Mouse (Mus musculus) spleen, adult 2 months (tissue): Measurements from ENCODE around the gene Tmem160. TPM values are rescaled to one million over a fixed set of nuclear protein-coding genes. Genes with fewer than 3 reads are reported as not detected.

Experiments used
- DNase-seq, 2 experiments: peaks; one replicate each; pipeline versions ENCODE4 v3.0.0 to v3.0.0-alpha.2; 2012 to 2021; ENCODE audit warnings: low spot score in 2 of 2, low read depth in 1 of 2
- H3K27ac ChIP-seq: fragments of 200-500 bp; 2 replicates; pipeline ENCODE4 v1.5.1; 2012; ENCODE audit warnings: low read length, inconsistent platforms; ENCODE audit not compliant: insufficient read depth
- H3K27me3 ChIP-seq: fragments of 200-500 bp; 2 replicates; pipeline ENCODE4 v1.6.1; 2012; ENCODE audit warnings: mild to moderate bottlenecking, moderate library complexity, low read length, inconsistent platforms; ENCODE audit not compliant: control insufficient read depth, insufficient read depth
- H3K36me3 ChIP-seq: fragments of 200-500 bp; 2 replicates; pipeline ENCODE4 v1.6.1; 2012; ENCODE audit warnings: mild to moderate bottlenecking, low read length, inconsistent platforms; ENCODE audit not compliant: control insufficient read depth, insufficient read depth
- H3K4me1 ChIP-seq: fragments of 200-500 bp; 2 replicates; pipeline ENCODE4 v1.6.1; 2011; ENCODE audit warnings: inconsistent platforms; ENCODE audit not compliant: control insufficient read depth, insufficient read depth, insufficient read length
- H3K4me3 ChIP-seq: fragments of 200-500 bp; 2 replicates; pipeline ENCODE4 v1.5.1; 2011; ENCODE audit warnings: mild to moderate bottlenecking, inconsistent platforms; ENCODE audit not compliant: insufficient read depth, insufficient read length; ENCODE audit errors: extremely low read depth
- CTCF ChIP-seq: fragments of 200-500 bp; IDR thresholded peaks from 2 replicates; pipeline ENCODE4 v1.5.1; 2011; ENCODE audit warnings: mild to moderate bottlenecking, inconsistent platforms; ENCODE audit not compliant: insufficient read depth, insufficient read length, insufficient replicate concordance; ENCODE audit errors: extremely low read depth
- POLR2A ChIP-seq: fragments of 200-500 bp; IDR thresholded peaks from 2 replicates; pipeline ENCODE4 v1.6.1; 2011; ENCODE audit warnings: low read depth, low read length, inconsistent platforms
- WGBS: fragments of 180-500 bp; shearing (Covaris S2); methylation state at CpG from one replicate; pipeline ENCODE4 v1.1.7; 2018; 5-methylcytosine and 5-hydroxymethylcytosine counted together
- polyA plus RNA-seq: library from polyadenylated mRNA; depleted of rRNA; stranded (reverse); fragments of >200 nt; gene quantifications from 2 replicates; pipeline ENCODE4 v1.2.3, GENCODE M21; 2012

Tmem160 gene
- polyA plus RNA-seq, 1 experiment, result 118 TPM

DNA sequence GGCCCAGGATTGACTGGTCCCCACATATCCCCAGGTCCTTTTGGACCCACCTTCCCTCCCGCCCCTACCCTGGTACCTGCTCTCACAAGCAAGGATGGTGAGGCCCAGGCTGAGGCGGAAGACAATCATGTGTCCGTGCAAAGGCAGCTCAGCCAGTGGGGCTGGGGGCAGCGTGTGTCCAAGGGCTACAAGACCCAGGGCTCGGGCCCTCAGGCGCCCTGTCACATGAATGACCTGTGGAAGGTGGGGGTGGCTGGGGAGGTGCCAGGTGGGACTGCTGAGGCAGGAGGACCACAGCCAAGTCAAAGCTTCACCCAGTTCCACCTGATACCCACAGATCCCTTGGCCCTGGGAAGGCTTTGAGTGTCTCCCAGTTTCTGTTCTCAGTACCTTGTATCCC lies 9.1 kb downstream of the Tmem160 start:
- no peaks in the 10 kb centered on the region for H3K27me3 ChIP-seq
- WGBS, result 83% methylated on average over 6 of the region's 6 CpGs
- H3K4me1 ChIP-seq, result no peaks in the 10 kb centered on the region
- H3K4me3 ChIP-seq, result no peak overlapping the region
- DNase-seq, result no peak
- no peak for TF ChIP-seq CTCF
- TF ChIP-seq POLR2A, result no peak
- H3K27ac ChIP-seq, result no peak overlapping the region
- peaks cover 3% of the 10 kb centered on the region; the same call in 1 of the 2 replicates for H3K36me3 ChIP-seq

GRCm38 (mm10) chr7:16463214-16463613 lies 10.6 kb downstream of the Tmem160 start:
- Histone ChIP-seq H3K27me3 (no peaks in the 10 kb centered on the region; the same call in 1 of the 2 replicates), H3K4me3 (no peak overlapping the region), H3K27ac (no peak overlapping the region), H3K4me1 (no peaks in the 10 kb centered on the region), H3K36me3 (no peaks in the 10 kb centered on the region)
- DNase-seq, result peak; percentile 35 to 74
- WGBS, result 2% methylated on average over 14 of the region's 14 CpGs
- TF ChIP-seq POLR2A (no peak), CTCF (peak; percentile 96)

DNA sequence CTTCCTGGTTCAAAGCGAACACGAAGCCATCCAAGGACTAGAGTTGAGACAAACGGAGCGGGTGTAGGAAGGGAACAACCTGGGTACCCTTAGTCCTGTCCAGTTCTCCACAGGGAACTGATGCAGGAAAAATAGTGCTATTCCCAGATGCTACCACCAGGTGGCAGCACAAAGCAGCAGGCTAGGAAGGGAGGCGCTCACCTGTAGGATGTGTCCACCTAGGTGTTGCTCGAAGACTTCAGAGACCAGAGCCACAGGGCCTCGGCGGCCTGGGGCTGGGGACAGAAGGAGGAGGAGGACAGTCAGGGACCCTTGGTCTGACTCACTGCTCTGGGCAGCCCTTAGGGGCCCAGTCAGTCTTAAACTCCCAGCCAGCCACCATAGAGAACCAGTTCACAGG lies 12.6 kb downstream of the Tmem160 start:
- Histone ChIP-seq H3K4me1 (no peaks in the 10 kb centered on the region), H3K4me3 (no peak overlapping the region), H3K36me3 (no peaks in the 10 kb centered on the region), H3K27me3 (no peaks in the 10 kb centered on the region; the same call in 1 of the 2 replicates), H3K27ac (no peak overlapping the region)
- TF ChIP-seq POLR2A (no peak), CTCF (peak; percentile 82; the same call in 1 of the 2 replicates)
- peak in 1 of 2 experiments; percentile 65 for DNase-seq
- 5% methylated on average over 8 of the region's 8 CpGs for WGBS

DNA sequence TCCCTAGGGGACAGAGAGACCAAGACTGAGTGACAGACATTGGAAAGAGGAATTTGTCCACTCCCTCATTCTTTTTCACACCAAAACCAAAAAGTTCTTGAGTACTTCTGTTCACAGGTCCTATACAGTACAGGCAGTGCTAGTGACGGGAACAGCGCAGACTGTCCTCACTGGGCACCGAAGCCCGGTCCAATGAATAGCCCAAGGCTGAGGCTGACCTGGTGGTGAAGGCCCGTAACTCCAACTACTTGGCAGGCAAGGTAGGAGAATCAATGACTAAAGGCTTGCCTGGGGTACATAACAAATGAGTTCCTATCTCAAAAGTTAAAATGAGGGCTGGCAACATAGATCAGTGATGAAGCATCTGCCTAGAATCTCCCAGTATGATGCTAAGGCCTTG lies 13.0 kb downstream of the Tmem160 start:
- Histone ChIP-seq H3K27me3 (no peaks in the 10 kb centered on the region; the same call in 1 of the 2 replicates), H3K27ac (no peak overlapping the region), H3K4me3 (no peak overlapping the region), H3K4me1 (no peaks in the 10 kb centered on the region), H3K36me3 (no peaks in the 10 kb centered on the region)
- WGBS, result 91% methylated on average over 5 of the region's 5 CpGs
- no peak for DNase-seq
- TF ChIP-seq CTCF (no peak), POLR2A (no peak)

DNA sequence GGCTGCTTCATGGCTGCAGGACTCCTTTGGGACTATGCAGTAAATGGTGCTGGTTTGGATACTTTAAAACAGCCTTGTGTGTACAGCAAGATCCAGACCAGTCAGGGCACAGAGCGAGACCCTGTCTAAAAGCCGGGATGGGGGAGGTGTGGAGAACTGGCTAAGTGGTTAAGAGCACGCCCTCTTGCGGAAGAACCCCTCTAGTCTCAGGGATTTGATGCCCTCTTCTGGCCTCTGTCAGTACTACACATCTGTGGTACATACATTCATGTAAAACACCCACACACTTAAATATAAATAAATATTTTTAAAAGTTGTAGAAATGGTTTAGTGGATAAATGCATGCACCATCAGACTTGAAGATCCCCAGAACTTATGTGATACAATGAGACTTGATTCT lies 14.0 kb downstream of the Tmem160 start:
- DNase-seq, result no peak
- TF ChIP-seq CTCF, result no peak
- TF ChIP-seq POLR2A, result no peak
- Histone ChIP-seq H3K4me1 (no peaks in the 10 kb centered on the region), H3K27me3 (no peaks in the 10 kb centered on the region; the same call in 1 of the 2 replicates), H3K4me3 (no peak overlapping the region), H3K36me3 (no peaks in the 10 kb centered on the region), H3K27ac (no peak overlapping the region)
- 75% methylated on average over 4 of the region's 4 CpGs for whole genome bisulfite sequencing

DNA sequence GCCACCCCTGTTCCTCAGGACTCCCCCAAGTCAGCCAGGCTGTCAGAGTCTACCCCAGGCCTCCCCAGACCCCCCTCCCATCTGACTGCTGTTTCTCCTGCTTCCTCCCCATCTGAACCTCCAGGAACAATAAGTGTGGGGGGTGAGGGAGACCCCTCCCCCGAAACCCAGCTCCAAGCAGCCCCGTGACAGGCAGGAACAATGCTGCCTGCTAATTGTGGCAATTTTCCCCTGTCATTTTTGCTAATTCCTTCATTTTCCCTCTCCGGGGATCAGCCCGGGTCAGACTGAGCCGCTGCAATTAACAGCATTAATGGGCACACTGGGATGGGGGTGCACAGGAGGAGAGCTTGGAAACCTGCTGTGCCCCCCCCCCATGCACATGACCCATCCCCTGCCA lies 15.5 kb downstream of the Tmem160 start:
- no peak for DNase-seq
- Histone ChIP-seq H3K4me3 (no peak overlapping the region), H3K27ac (no peak overlapping the region), H3K36me3 (no peaks in the 10 kb centered on the region), H3K4me1 (no peaks in the 10 kb centered on the region), H3K27me3 (peaks cover 2% of the 10 kb centered on the region; the same call in 1 of the 2 replicates)
- TF ChIP-seq CTCF (no peak), POLR2A (no peak)
- WGBS, result 41% methylated on average over 5 of the region's 5 CpGs

DNA sequence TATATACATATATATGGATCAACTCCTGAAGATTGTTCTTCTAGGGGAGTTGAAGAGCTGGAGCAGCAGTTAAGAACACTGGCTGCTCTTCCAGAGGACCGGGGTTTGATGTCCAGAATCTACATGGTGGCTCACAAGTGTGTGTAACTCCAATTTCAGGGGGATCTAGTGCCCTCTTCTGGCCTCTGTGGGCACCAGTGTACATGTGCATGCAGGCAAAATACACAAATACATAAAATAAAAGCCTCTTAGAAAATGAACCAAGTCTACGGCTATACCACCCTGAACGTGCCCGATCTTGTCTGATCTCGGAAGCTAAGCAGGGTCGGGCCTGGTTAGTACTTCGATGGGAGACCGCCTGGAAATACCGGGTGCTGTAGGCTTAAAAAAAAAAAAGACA lies 19.0 kb downstream of the Tmem160 start:
- Histone ChIP-seq H3K27ac (no peak overlapping the region), H3K4me1 (peaks cover 4% of the 10 kb centered on the region; the same call in 1 of the 2 replicates), H3K4me3 (no peak overlapping the region), H3K36me3 (no peaks in the 10 kb centered on the region), H3K27me3 (peaks cover 26% of the 10 kb centered on the region)
- 39% methylated on average over 9 of the region's 9 CpGs for WGBS
- no peak for DNase-seq
- TF ChIP-seq CTCF (no peak), POLR2A (no peak)
